Mouse (Mus musculus) CH12.LX (cell line): ENCODE measurements around the gene Elp4. TPM values are rescaled to one million over a fixed set of nuclear protein-coding genes. Genes with fewer than 3 reads are reported as not detected.

Source experiments
- DNase-seq: peaks from one replicate; pipeline ENCODE4 v3.0.0-alpha.2; 2013; ENCODE audit errors: extremely low read depth
- H3K27ac ChIP-seq: 2 replicates; pipeline ENCODE4 v1.5.1; 2012; ENCODE audit warnings: low read depth, mild to moderate bottlenecking, control low read depth, moderate library complexity; ENCODE audit not compliant: insufficient read depth
- H3K27me3 ChIP-seq: replicated peaks from 2 replicates; pipeline ENCODE3; 2012; ENCODE audit warnings: inconsistent platforms
- H3K36me3 ChIP-seq, 2 experiments: replicated peaks in 1 of 2; 2 replicates each; pipeline versions ENCODE3 to v1.6.1; 2012; ENCODE audit warnings: inconsistent platforms in 1 of 2, low read length in 1 of 2, mild to moderate bottlenecking in 1 of 2, mixed read lengths in 1 of 2, moderate library complexity in 1 of 2; ENCODE audit not compliant: control insufficient read depth in 1 of 2, insufficient read depth in 1 of 2
- H3K4me1 ChIP-seq, 2 experiments: 2 replicates each; pipeline ENCODE4 v1.6.1; 2012; ENCODE audit warnings: inconsistent platforms in 1 of 2, moderate library complexity in 1 of 2; ENCODE audit not compliant: insufficient read depth in 2 of 2, control insufficient read depth in 1 of 2
- H3K4me2 ChIP-seq: 2 replicates; pipeline ENCODE4 v1.6.1; 2012; ENCODE audit warnings: low read depth, mild to moderate bottlenecking, control low read depth; ENCODE audit not compliant: poor library complexity, insufficient read depth, severe bottlenecking
- H3K4me3 ChIP-seq, 3 experiments: fragments of 150-350 bp in 1 of 3; sonication (generic) in 1 of 3; replicated peaks in 1 of 3; 2 replicates each; pipeline versions ENCODE3 to v1.5.1; 2011 to 2012; ENCODE audit warnings: low read depth in 2 of 3, low read length in 2 of 3, mild to moderate bottlenecking in 2 of 3, moderate library complexity in 2 of 3, control low read depth in 1 of 3, improper control_type of control experiment in 1 of 3, inconsistent platforms in 1 of 3, mixed read lengths in 1 of 3; ENCODE audit not compliant: poor library complexity in 1 of 3
- H3K79me2 ChIP-seq: replicated peaks from 2 replicates; pipeline ENCODE4 v1.6.1; 2012; ENCODE audit warnings: mild to moderate bottlenecking, moderate library complexity; ENCODE audit not compliant: control insufficient read depth, poor library complexity, insufficient read depth, severe bottlenecking; ENCODE audit errors: extremely low read depth
- H3K9ac ChIP-seq: 2 replicates; pipeline ENCODE4 v1.6.1; 2012; ENCODE audit warnings: low read depth, mild to moderate bottlenecking, control low read depth, moderate library complexity; ENCODE audit not compliant: insufficient read depth
- H3K9me3 ChIP-seq: replicated peaks from 2 replicates; pipeline ENCODE3; 2012; ENCODE audit warnings: low read length, inconsistent platforms, mixed read lengths
- BHLHE40 ChIP-seq: IDR thresholded peaks from 2 replicates; pipeline ENCODE4 v1.6.1; 2011; ENCODE audit warnings: mild to moderate bottlenecking, low read depth, low read length, improper control_type of control experiment
- CTCF ChIP-seq, 2 experiments: IDR thresholded peaks in 1 of 2; conservative IDR thresholded peaks in 1 of 2; 2 replicates each; pipeline ENCODE4 v1.5.1; 2011 to 2012; ENCODE audit warnings: low read depth in 2 of 2, low read length in 2 of 2, improper control_type of control experiment in 1 of 2, inconsistent platforms in 1 of 2, mild to moderate bottlenecking in 1 of 2, moderate library complexity in 1 of 2
- E2F4 ChIP-seq: IDR thresholded peaks from 2 replicates; pipeline ENCODE4 v1.6.1; 2011; ENCODE audit warnings: low read depth, low read length, improper control_type of control experiment; ENCODE audit not compliant: insufficient replicate concordance
- ELF1 ChIP-seq: IDR thresholded peaks from 2 replicates; pipeline ENCODE4 v1.6.1; 2014; ENCODE audit warnings: low read depth, mild to moderate bottlenecking, inconsistent platforms, low read length, improper control_type of control experiment
- EP300 ChIP-seq: IDR thresholded peaks from 2 replicates; pipeline ENCODE4 v1.6.1; 2011; ENCODE audit warnings: low read length, improper control_type of control experiment
- HCFC1 ChIP-seq: IDR thresholded peaks from 2 replicates; pipeline ENCODE4 v1.6.1; 2012; ENCODE audit warnings: low read depth, mild to moderate bottlenecking, inconsistent platforms, low read length, improper control_type of control experiment
- MAFK ChIP-seq: IDR thresholded peaks from 2 replicates; pipeline ENCODE4 v1.6.1; 2011; ENCODE audit warnings: low read length, improper control_type of control experiment; ENCODE audit not compliant: insufficient replicate concordance
- MEF2A ChIP-seq: IDR thresholded peaks from 2 replicates; pipeline ENCODE4 v1.6.1; 2014; ENCODE audit warnings: low read depth, mild to moderate bottlenecking, inconsistent platforms, low read length, improper control_type of control experiment, borderline replicate concordance
- PAX5 ChIP-seq: IDR thresholded peaks from 2 replicates; pipeline ENCODE4 v1.6.1; 2012; ENCODE audit warnings: low read length, inconsistent platforms, mixed read lengths
- POLR2AphosphoS2 ChIP-seq: IDR thresholded peaks from 2 replicates; pipeline ENCODE4 v1.6.1; 2011; ENCODE audit warnings: low read depth, low read length, improper control_type of control experiment
- RAD21 ChIP-seq: IDR thresholded peaks from 2 replicates; pipeline ENCODE4 v1.6.1; 2011; ENCODE audit warnings: low read depth, mild to moderate bottlenecking, low read length, improper control_type of control experiment, moderate library complexity
- SIN3A ChIP-seq: IDR thresholded peaks from 2 replicates; pipeline ENCODE4 v1.6.1; 2012; ENCODE audit warnings: low read length, improper control_type of control experiment, inconsistent platforms
- SMC3 ChIP-seq: IDR thresholded peaks from 2 replicates; pipeline ENCODE4 v1.6.1; 2011; ENCODE audit warnings: low read depth, low read length, improper control_type of control experiment
- TBP ChIP-seq: conservative IDR thresholded peaks from 2 replicates; pipeline ENCODE4 v1.6.1; 2011; ENCODE audit warnings: low read depth, low read length, improper control_type of control experiment
- USF1 ChIP-seq: IDR thresholded peaks from 2 replicates; pipeline ENCODE4 v1.6.1; 2014; ENCODE audit warnings: low read depth, mild to moderate bottlenecking, inconsistent platforms, low read length, improper control_type of control experiment
- USF2 ChIP-seq: conservative IDR thresholded peaks from 2 replicates; pipeline ENCODE4 v1.6.1; 2011; ENCODE audit warnings: low read depth, low read length, improper control_type of control experiment
- ZKSCAN1 ChIP-seq: IDR thresholded peaks from 2 replicates; pipeline ENCODE4 v1.6.1; 2012; ENCODE audit warnings: low read depth, inconsistent platforms, low read length, improper control_type of control experiment, borderline replicate concordance
- ZMIZ1 ChIP-seq: IDR thresholded peaks from 2 replicates; pipeline ENCODE4 v1.6.1; 2012; ENCODE audit warnings: low read depth, mild to moderate bottlenecking, inconsistent platforms, low read length, improper control_type of control experiment
- dilution Hi-C: fragments of 300-500 bp; cut with MboI; formaldehyde crosslinking; loops from 2 replicates; pipeline ENCODE4 v1.14.3; 2020; ENCODE audit warnings: low sequenced_read_pairs; ENCODE audit not compliant: extremely low pct_unique_long_range_greater_than_20kb, extremely low pct_ligation_motif_present
- in situ Hi-C: fragments of 300-500 bp; cut with MboI; formaldehyde crosslinking; loops from 3 replicates; pipeline ENCODE4 v1.14.3; 2019; ENCODE audit warnings: low sequenced_read_pairs, low pct_ligation_motif_present, low pct_unique_long_range_greater_than_20kb, mixed read lengths
- polyA plus RNA-seq: library from polyadenylated mRNA; unstranded; fragments of >175 nt; gene quantifications from 2 replicates; pipeline ENCODE4 v1.2.1, GENCODE M21; 2012; ENCODE audit warnings: low read depth; ENCODE audit not compliant: insufficient read length
- total RNA-seq, 2 experiments: library from RNA; depleted of rRNA; stranded (reverse); fragments of 300-350 nt in 1 of 2; fragments of >200 nt in 1 of 2; gene quantifications; 2 replicates each; pipeline ENCODE4 v1.2.3; 2012 to 2014

The Elp4 gene
- total and polyA plus RNA-seq, 3 experiments, result 11.6 to 31.2 (median 21.3) TPM

GRCm38 (mm10) chr2:105800694-105801093 is 103.7 kb downstream of the Elp4 start:
- Histone ChIP-seq H3K9me3 (no peaks in the 10 kb centered on the region), H3K79me2 (no peaks in the 10 kb centered on the region), H3K36me3 (no peaks in the 10 kb centered on the region), H3K4me2 (no peak overlapping the region), H3K4me1 (no peaks in the 10 kb centered on the region), H3K4me3 (no peak overlapping the region), H3K27me3 (no peaks in the 10 kb centered on the region), H3K9ac (no peak overlapping the region), H3K27ac (no peak overlapping the region)
- DNase-seq, result no peak
- dilution Hi-C loops (no loop called here), in situ Hi-C loops (no loop called here)
- TF ChIP-seq MAFK, result no peak
- TF ChIP-seq PAX5, result no peak
- TF ChIP-seq TBP, result no peak
- TF ChIP-seq ZMIZ1, result no peak
- no peak for TF ChIP-seq USF1
- TF ChIP-seq POLR2AphosphoS2, result no peak
- TF ChIP-seq CTCF (conservative IDR thresholded peaks at IDR 0.05 in 1 of 2, IDR thresholded peaks at IDR 0.05 in 1 of 2; ENCODE audit: low read depth in 2 of 2, low read length in 2 of 2), result no peak
- TF ChIP-seq USF2, result no peak
- TF ChIP-seq ELF1, result no peak
- TF ChIP-seq SIN3A, result no peak
- TF ChIP-seq E2F4, result no peak

DNA sequence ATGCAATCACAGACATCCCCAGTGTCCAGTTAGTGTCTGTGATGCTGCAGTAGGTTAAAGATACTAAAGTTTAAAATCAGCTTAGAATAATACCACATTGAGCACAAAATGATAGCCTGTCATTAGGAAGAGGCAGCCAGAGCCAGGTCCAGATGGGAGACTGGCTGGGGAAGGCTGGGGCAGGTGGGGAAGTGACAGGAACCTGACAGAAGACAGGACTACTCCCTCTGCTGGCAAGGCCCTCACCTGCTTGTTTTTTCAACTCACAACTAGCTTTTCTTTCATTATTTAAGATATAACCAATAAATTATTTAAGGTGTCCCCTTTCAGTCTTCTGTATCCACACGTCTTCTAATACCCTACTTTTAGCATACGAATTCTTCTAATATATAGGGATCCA is 104.5 kb downstream of the Elp4 start:
- H3K27ac ChIP-seq, result no peak overlapping the region
- in situ Hi-C loops, result no loop called here
- no peak overlapping the region for H3K9ac ChIP-seq
- no peaks in the 10 kb centered on the region for H3K9me3 ChIP-seq
- no peaks in the 10 kb centered on the region for H3K4me1 ChIP-seq
- H3K79me2 ChIP-seq, result no peaks in the 10 kb centered on the region
- H3K27me3 ChIP-seq, result no peaks in the 10 kb centered on the region
- TF ChIP-seq RAD21, result peak; percentile 15
- peak; percentile 55 for TF ChIP-seq SMC3
- no peak for TF ChIP-seq ZKSCAN1
- TF ChIP-seq CTCF (conservative IDR thresholded peaks at IDR 0.05 in 1 of 2, IDR thresholded peaks at IDR 0.05 in 1 of 2; ENCODE audit: low read depth in 2 of 2, low read length in 2 of 2), result peak in 1 of 2 experiments; percentile 60; a peak in 3 of 4 replicates
- TF ChIP-seq USF1, result no peak
- TF ChIP-seq, all 38 proteins: peak for 3
- no peak overlapping the region for H3K4me2 ChIP-seq
- H3K36me3 ChIP-seq, result peaks cover 0 to under 1% of the 10 kb centered on the region in 2 experiments
- no peak overlapping the region for H3K4me3 ChIP-seq
- dilution Hi-C loops, result no loop called here
- DNase-seq, result peak; percentile 20

GRCm38 (mm10) chr2:105797842-105798241 is 106.5 kb downstream of the Elp4 start:
- no peak for TF ChIP-seq MEF2A
- TF ChIP-seq BHLHE40, result no peak
- TF ChIP-seq EP300, result no peak
- TF ChIP-seq HCFC1, result no peak

More at GRCm38 (mm10) chr2:105797842-105798241, 106.5 kb downstream of the Elp4 start:
- DNase-seq, result no peak
- Histone ChIP-seq H3K4me2 (no peak overlapping the region), H3K27ac (no peak overlapping the region), H3K4me3 (no peak overlapping the region), H3K79me2 (no peaks in the 10 kb centered on the region), H3K36me3 (peaks cover 0 to 6% of the 10 kb centered on the region in 2 experiments), H3K9ac (no peak overlapping the region), H3K9me3 (no peaks in the 10 kb centered on the region), H3K4me1 (no peaks in the 10 kb centered on the region), H3K27me3 (no peaks in the 10 kb centered on the region)
- dilution Hi-C loops, result no loop called here
- in situ Hi-C loops, result no loop called here
